Mouse (Mus musculus) megakaryocyte, adult 5-6 weeks (primary cell): ENCODE data around the gene Syt11. TPM values are rescaled to one million over a fixed set of nuclear protein-coding genes. Genes with fewer than 3 reads are reported as not detected.
"Not testable (repeated sequence)": the region's sequence is repeated elsewhere in the genome, so short reads cannot be mapped to it uniquely, and the experiment has no call there.

Experiments used
- ATAC-seq: 2 replicates; pipeline ENCODE4 v1.8.0; 2016; ENCODE audit warnings: mild to moderate bottlenecking, inconsistent platforms; ENCODE audit not compliant: poor library complexity, severe bottlenecking
- total RNA-seq, 2 experiments: library from RNA; stranded (forward) in 1 of 2; stranded (reverse) in 1 of 2; fragments of 153-499, 151-499 nt in 1 of 2; fragments of 221-1000, 200-1000 nt in 1 of 2; gene quantifications; 2 replicates each; pipeline versions ENCODE4 v1.2.3 to v1.2.4; 2015 to 2017

The Syt11 gene
- total RNA-seq (2015) (0.73 and 2.0 TPM in 2 replicates), total RNA-seq (2017) (0.65 and 2.1 TPM in 2 replicates)

GRCm38 (mm10) chr3:88774939-88775841, at the start of gene Syt11:
TSS of gene Syt11 (minus strand) at chr3:88775164.
- ATAC-seq: peak; percentile 86

DNA sequence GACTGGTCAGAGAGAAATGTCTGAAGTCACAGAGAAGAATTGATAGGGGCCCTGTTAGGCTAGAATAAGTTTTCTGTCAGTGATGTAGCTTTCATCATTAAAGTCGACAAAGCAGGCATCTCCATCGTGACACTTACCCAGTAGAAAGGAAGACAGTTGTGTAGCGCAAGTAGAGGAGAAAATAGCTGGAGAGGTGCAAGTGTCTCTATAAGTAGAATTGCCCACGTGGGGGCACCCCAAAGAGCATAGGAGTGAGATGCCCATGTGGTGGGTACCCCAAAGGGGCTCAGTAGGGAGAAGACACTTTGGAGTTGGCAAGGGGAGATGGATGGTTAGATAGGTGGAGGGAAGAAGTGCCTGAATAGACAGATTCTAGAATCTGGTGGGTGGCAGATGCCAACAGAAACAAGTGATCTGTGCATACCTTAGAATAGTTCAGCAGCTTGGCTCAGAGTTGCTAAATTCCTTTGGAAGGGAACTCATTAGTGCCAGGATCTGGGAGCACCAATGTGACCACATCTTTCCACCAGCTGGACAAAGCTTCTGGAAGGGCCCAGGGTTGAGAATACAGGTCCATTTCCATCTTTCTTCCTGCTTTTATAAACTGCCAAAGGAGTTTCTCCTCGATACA, 29.1 kb upstream of the Syt11 start:
- ATAC-seq: no peak

GRCm38 (mm10) chr3:88797507-88797906, 22.5 kb upstream of the Syt11 start:
- not testable (repeated sequence) for ATAC-seq

GRCm38 (mm10) chr3:88788033-88788432, 13.1 kb upstream of the Syt11 start:
- ATAC-seq: not testable (repeated sequence)

GRCm38 (mm10) chr3:88786805-88787204, 11.8 kb upstream of the Syt11 start:
- ATAC-seq: not testable (repeated sequence)

- not testable (repeated sequence) for ATAC-seq
These were observed 11.4 kb upstream of the Syt11 start for GRCm38 (mm10) chr3:88786323-88786722.

DNA sequence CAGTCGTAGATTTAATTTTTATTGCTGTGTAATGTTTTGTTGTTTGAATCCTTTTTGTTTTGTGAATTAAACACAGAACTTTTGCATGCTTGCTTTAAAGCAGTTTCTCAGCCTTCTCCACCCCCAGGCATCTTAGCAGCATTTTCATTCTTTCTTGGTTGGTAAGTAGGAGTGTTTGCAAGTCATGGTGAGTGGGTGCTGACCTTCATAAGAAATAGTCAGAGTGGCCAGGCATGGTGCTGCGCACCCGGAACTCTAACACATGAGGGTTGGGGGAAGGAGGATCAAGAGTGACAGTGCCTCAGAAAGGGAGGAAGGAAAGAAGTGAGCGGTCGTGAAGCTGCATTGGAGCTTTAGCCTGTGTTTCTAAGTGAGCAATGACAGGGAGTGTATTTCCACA, 9.9 kb upstream of the Syt11 start:
- ATAC-seq: no peak

GRCm38 (mm10) chr3:88773163-88773562, 1.8 kb downstream of the Syt11 start:
- ATAC-seq: not testable (repeated sequence)

GRCm38 (mm10) chr3:88772399-88772798, 2.6 kb downstream of the Syt11 start:
- ATAC-seq: peak; percentile 73

GRCm38 (mm10) chr3:88771941-88772280, 3.1 kb downstream of the Syt11 start:
- not testable (repeated sequence) for ATAC-seq

DNA sequence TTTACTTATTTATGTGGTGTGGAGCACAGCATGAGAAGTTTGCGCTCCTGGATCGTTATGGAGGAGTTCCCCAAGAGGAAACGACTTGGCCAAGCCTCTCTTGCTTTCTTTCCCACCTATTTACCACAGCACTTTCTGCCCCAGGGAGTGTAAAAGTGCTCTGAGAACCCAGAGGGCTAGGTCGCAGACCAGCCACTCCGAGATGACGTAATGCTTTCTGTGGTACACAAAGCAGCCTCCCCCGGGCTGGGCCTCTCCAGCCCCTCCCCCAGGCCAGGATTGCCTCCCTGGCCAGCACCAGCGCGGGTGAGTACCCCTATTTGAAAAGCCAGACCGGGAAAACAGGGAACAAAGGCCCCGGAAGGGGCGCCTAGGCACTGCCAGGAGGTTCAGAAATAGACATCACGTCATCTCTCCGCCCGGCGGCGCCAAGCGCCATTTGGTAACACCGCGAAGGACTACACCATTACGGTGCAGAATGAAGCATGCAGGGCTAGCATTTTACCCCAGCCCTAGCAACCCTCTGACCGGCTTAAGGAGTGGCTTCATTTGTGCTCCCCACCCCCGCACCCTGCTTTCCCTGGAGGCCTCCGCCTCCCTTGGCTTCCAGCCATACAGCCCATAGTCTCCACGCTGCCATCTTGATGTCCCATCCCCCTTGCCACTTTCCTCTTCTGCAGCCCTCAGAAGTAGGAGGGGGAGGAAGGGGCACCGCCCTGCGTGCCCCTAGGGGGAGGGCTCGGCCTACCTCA, 3.6 kb downstream of the Syt11 start:
- ATAC-seq: peak; percentile 41

DNA sequence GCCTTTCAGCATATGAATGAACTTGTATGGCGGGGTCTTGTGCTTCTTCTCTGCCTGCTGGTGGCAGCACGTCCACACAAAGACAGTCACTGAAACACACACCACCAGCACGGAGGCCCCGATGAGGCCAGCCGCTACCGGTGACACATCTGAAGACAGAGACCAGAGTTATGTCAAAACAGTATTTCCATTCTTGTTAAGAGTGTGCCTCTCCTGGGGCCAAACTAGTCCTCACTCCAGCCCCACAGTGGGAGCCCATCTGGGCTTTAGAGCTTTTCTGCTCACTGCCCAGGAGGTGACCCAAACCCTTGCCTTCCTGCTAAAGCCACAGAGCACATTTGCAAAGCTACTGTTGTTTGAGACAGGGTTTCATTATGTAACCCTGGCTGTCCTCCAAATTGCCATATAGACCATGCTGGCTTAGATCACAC, 12.5 kb downstream of the Syt11 start:
- no peak for ATAC-seq

DNA sequence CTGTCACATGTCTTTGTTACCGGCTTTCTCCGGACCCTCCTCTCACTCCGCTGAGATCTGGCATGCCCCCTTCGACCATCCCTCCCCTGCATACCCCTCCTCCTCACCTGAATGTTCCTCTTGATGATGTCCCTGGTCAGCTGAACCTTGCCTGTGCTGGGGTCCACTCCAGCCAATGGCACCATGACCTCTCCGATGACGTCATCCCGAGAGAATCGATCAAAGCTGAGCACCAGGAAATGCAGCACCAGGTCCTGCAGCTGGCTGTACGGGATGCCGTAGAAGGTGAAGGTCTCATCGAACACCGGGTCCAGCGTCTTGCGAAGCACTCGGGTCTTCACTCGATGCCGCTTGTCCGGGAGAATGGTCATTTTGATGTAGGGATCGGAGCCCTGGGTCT, 13.3 kb downstream of the Syt11 start:
- no peak for ATAC-seq

DNA sequence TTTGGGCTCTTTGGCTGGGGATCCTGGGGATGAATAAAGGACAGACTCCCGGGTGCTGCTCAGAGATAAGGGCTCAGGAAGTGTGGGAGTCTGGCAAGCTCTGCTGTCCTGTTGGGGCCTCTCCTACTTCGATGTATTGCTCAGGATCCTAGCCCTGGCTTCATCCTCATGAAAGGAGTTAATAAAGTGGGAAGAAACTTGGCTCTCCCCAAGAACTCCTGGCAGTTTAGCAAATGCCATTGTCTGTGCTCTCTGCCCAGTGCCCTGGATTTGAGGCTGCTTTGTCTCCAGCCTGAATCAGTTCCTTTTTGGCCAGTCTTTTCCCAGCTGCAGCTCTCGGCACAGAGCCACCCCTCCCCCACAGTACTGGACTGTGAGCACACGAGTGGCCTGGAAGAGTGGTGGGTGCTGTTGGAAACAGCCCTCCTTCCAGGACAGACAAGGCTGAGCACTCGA, 16.9 kb downstream of the Syt11 start:
- no peak for ATAC-seq

DNA sequence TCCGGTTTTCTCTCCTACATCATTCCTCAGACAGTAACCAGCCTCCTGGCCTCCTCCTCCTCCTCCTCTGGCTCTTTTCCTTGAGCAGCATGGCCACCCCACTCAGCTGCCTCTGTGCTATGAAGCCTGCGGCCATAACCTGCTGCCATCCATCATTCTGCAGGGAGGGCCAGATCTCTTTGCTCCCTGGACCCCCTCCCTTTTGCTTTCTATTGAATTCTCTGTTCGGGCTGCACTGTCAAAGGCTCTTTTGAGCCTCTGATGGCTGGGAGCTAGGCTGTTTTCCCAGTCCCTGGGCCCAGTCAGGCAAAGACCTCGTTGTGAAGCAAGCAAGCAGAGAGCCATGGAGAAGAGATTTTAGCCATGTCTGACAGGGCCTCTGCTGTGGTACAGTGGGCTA, 18.7 kb downstream of the Syt11 start:
- ATAC-seq: no peak

DNA sequence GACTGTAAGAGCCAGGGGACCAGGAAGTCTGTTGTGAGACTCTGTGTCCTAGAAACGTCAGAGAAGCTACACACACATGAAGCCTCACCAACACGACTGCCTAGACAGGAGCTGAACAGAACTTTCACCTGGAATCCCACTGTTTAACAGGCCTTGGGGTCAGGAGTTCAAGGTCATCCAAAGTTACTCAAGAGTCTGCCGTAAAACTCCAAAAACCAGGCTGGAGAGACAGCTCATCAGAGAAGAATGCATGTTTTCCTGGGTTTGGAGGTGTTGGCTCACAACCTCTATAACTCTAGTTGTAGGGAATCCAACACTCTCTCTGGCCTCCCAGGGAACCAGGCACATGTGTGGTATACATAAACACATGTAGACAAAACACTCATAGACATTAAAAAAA, 19.4 kb downstream of the Syt11 start:
- ATAC-seq: no peak

- ATAC-seq: no peak
These were observed 20.7 kb downstream of the Syt11 start for GRCm38 (mm10) chr3:88754283-88754682.

DNA sequence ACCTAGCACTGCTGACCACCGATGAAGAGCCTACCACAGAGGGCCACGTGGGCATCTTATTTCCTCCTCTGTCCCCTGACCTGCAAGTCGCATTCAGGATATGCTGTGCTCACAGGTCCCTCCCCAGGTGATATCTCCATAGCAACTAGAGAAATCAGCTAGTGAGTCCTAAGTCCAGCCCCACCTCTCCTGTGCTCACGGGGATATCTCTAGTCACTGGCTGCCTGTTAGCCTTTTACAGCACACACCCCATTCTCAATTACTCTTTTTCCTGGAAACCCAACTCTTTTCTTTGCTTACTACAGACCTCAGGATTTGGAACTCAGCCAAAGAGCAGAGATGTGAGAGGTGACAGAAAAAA, 28.1 kb downstream of the Syt11 start:
- no peak for ATAC-seq

- ATAC-seq: no peak
These were observed 28.7 kb downstream of the Syt11 start for GRCm38 (mm10) chr3:88746139-88746870.

GRCm38 (mm10) chr3:88745534-88745933, 29.4 kb downstream of the Syt11 start:
- no peak for ATAC-seq

- no peak for ATAC-seq
These were observed 34.8 kb downstream of the Syt11 start for GRCm38 (mm10) chr3:88740147-88740546.
